Mouse (Mus musculus) MEL (cell line): ENCODE measurements around the gene Fam107b. TPM values are rescaled to one million over a fixed set of nuclear protein-coding genes. Genes with fewer than 3 reads are reported as not detected.

Source experiments
- DNase-seq: peaks from one replicate; pipeline ENCODE4 v3.0.0; 2011; ENCODE audit warnings: low read depth, low spot score
- H3K27ac ChIP-seq: 2 replicates; pipeline ENCODE4 v1.5.1; 2012; ENCODE audit warnings: low read depth, mild to moderate bottlenecking, control low read depth, low read length, moderate library complexity; ENCODE audit not compliant: control insufficient read depth
- H3K27me3 ChIP-seq, 2 experiments: fragments of 150-350 bp in 1 of 2; sonication (generic) in 1 of 2; 2 replicates each; pipeline ENCODE4 v1.6.1; 2012; ENCODE audit warnings: low read length in 2 of 2, mild to moderate bottlenecking in 2 of 2, improper control_type of control experiment in 1 of 2, moderate library complexity in 1 of 2; ENCODE audit not compliant: insufficient read depth in 2 of 2, control insufficient read depth in 1 of 2
- H3K36me3 ChIP-seq, 2 experiments: 2 replicates each; pipeline ENCODE4 v1.6.1; 2012 to 2014; ENCODE audit warnings: low read length in 2 of 2, improper control_type of control experiment in 1 of 2, inconsistent platforms in 1 of 2, mild to moderate bottlenecking in 1 of 2; ENCODE audit not compliant: insufficient read depth in 2 of 2, control insufficient read depth in 1 of 2
- H3K4me1 ChIP-seq, 2 experiments: fragments of 150-350 bp in 1 of 2; sonication (generic) in 1 of 2; 2 replicates each; pipeline ENCODE4 v1.6.1; 2012; ENCODE audit warnings: low read length in 2 of 2, improper control_type of control experiment in 1 of 2, mild to moderate bottlenecking in 1 of 2; ENCODE audit not compliant: insufficient read depth in 2 of 2, control insufficient read depth in 1 of 2
- H3K4me3 ChIP-seq, 2 experiments: fragments of 150-350 bp in 1 of 2; sonication (generic) in 1 of 2; 2 replicates each; pipeline ENCODE4 v1.5.1; 2012; ENCODE audit warnings: low read depth in 2 of 2, low read length in 2 of 2, mild to moderate bottlenecking in 2 of 2, moderate library complexity in 2 of 2, control low read depth in 1 of 2, improper control_type of control experiment in 1 of 2; ENCODE audit not compliant: control insufficient read depth in 1 of 2, insufficient read depth in 1 of 2
- H3K79me2 ChIP-seq: 2 replicates; pipeline ENCODE4 v1.6.1; 2012; ENCODE audit warnings: mild to moderate bottlenecking, low read length, moderate library complexity; ENCODE audit not compliant: control insufficient read depth, poor library complexity, insufficient read depth
- H3K9ac ChIP-seq: 2 replicates; pipeline ENCODE4 v1.6.1; 2012; ENCODE audit warnings: low read depth, mild to moderate bottlenecking, control low read depth, low read length, moderate library complexity; ENCODE audit not compliant: control insufficient read depth, poor library complexity, severe bottlenecking
- H3K9me3 ChIP-seq: fragments of 150-350 bp; sonication (generic); replicated peaks from 2 replicates; pipeline ENCODE4 v1.6.1; 2012; ENCODE audit warnings: mild to moderate bottlenecking, low read length, improper control_type of control experiment, moderate library complexity; ENCODE audit not compliant: insufficient read depth
- BHLHE40 ChIP-seq: IDR thresholded peaks from 2 replicates; pipeline ENCODE4 v1.6.1; 2012; ENCODE audit warnings: low read depth, mild to moderate bottlenecking, inconsistent platforms, low read length, improper control_type of control experiment, borderline replicate concordance
- CHD1 ChIP-seq: IDR thresholded peaks from 2 replicates; pipeline ENCODE4 v1.6.1; 2012; ENCODE audit warnings: low read depth, mild to moderate bottlenecking, inconsistent platforms, low read length, improper control_type of control experiment
- CHD2 ChIP-seq: IDR thresholded peaks from 2 replicates; pipeline ENCODE4 v1.6.1; 2011; ENCODE audit warnings: low read length, improper control_type of control experiment
- CTCF ChIP-seq, 3 experiments: IDR thresholded peaks in 2 of 3; conservative IDR thresholded peaks in 1 of 3; 2 replicates each; pipeline ENCODE4 v1.5.1; 2011 to 2012; ENCODE audit warnings: low read length in 3 of 3, low read depth in 2 of 3, mild to moderate bottlenecking in 2 of 3, improper control_type of control experiment in 1 of 3, inconsistent platforms in 1 of 3, mixed read lengths in 1 of 3, moderate library complexity in 1 of 3; ENCODE audit not compliant: control insufficient read depth in 1 of 3, insufficient read depth in 1 of 3, poor library complexity in 1 of 3, severe bottlenecking in 1 of 3
- E2F4 ChIP-seq: IDR thresholded peaks from 2 replicates; pipeline ENCODE4 v1.6.1; 2011; ENCODE audit warnings: low read depth, low read length, improper control_type of control experiment, borderline replicate concordance
- ELF1 ChIP-seq: IDR thresholded peaks from 2 replicates; pipeline ENCODE4 v1.6.1; 2014; ENCODE audit warnings: low read depth, mild to moderate bottlenecking, inconsistent platforms, low read length, improper control_type of control experiment, moderate library complexity
- EP300 ChIP-seq, 2 experiments: IDR thresholded peaks; 2 replicates each; pipeline ENCODE4 v1.6.1; 2011; ENCODE audit warnings: improper control_type of control experiment in 2 of 2, low read length in 2 of 2, low read depth in 1 of 2, mild to moderate bottlenecking in 1 of 2
- GABPA ChIP-seq: IDR thresholded peaks from 2 replicates; pipeline ENCODE4 v1.6.1; 2012; ENCODE audit warnings: low read depth, mild to moderate bottlenecking, inconsistent platforms, low read length, improper control_type of control experiment, moderate library complexity
- HCFC1 ChIP-seq: IDR thresholded peaks from 2 replicates; pipeline ENCODE4 v1.6.1; 2012; ENCODE audit warnings: low read depth, mild to moderate bottlenecking, inconsistent platforms, low read length, improper control_type of control experiment, moderate library complexity
- JUND ChIP-seq: IDR thresholded peaks from 2 replicates; pipeline ENCODE4 v1.6.1; 2011; ENCODE audit warnings: low read depth, mild to moderate bottlenecking, improper control_type of control experiment, low read length
- MAX ChIP-seq: IDR thresholded peaks from 2 replicates; pipeline ENCODE4 v1.6.1; 2011; ENCODE audit warnings: low read length, improper control_type of control experiment
- MAZ ChIP-seq: IDR thresholded peaks from 2 replicates; pipeline ENCODE4 v1.6.1; 2012; ENCODE audit warnings: low read depth, mild to moderate bottlenecking, inconsistent platforms, low read length, improper control_type of control experiment
- MEF2A ChIP-seq: IDR thresholded peaks from 2 replicates; pipeline ENCODE4 v1.6.1; 2014; ENCODE audit warnings: low read depth, mild to moderate bottlenecking, inconsistent platforms, low read length, improper control_type of control experiment; ENCODE audit not compliant: poor library complexity, insufficient replicate concordance, severe bottlenecking; ENCODE audit errors: extremely low read depth
- MXI1 ChIP-seq: IDR thresholded peaks from 2 replicates; pipeline ENCODE4 v1.6.1; 2011; ENCODE audit warnings: mild to moderate bottlenecking, low read depth, low read length, improper control_type of control experiment
- POLR2A ChIP-seq, 2 experiments: IDR thresholded peaks; 2 replicates each; pipeline ENCODE4 v1.6.1; 2011 to 2012; ENCODE audit warnings: low read length in 2 of 2, mild to moderate bottlenecking in 2 of 2, control low read depth in 1 of 2, improper control_type of control experiment in 1 of 2, low read depth in 1 of 2, moderate library complexity in 1 of 2; ENCODE audit not compliant: control insufficient read depth in 1 of 2, insufficient read depth in 1 of 2, poor library complexity in 1 of 2
- RCOR1 ChIP-seq: IDR thresholded peaks from 2 replicates; pipeline ENCODE4 v1.6.1; 2012; ENCODE audit warnings: low read depth, mild to moderate bottlenecking, inconsistent platforms, low read length, improper control_type of control experiment
- TAL1 ChIP-seq: IDR thresholded peaks from 2 replicates; pipeline ENCODE4 v1.6.1; 2012; ENCODE audit warnings: mild to moderate bottlenecking, inconsistent platforms, low read length, moderate library complexity, mixed read lengths
- TBP ChIP-seq: IDR thresholded peaks from 2 replicates; pipeline ENCODE4 v1.8.0; 2011; ENCODE audit warnings: low read depth, low read length, improper control_type of control experiment
- TCF12 ChIP-seq: IDR thresholded peaks from 2 replicates; pipeline ENCODE4 v1.6.1; 2014; ENCODE audit warnings: low read depth, mild to moderate bottlenecking, inconsistent platforms, low read length, improper control_type of control experiment, moderate library complexity
- UBTF ChIP-seq: IDR thresholded peaks from 2 replicates; pipeline ENCODE4 v1.6.1; 2012; ENCODE audit warnings: low read depth, mild to moderate bottlenecking, inconsistent platforms, low read length, improper control_type of control experiment, moderate library complexity, borderline replicate concordance; ENCODE audit not compliant: insufficient read depth
- USF1 ChIP-seq: IDR thresholded peaks from 2 replicates; pipeline ENCODE4 v1.6.1; 2014; ENCODE audit warnings: low read depth, mild to moderate bottlenecking, inconsistent platforms, low read length, improper control_type of control experiment, moderate library complexity
- ZC3H11A ChIP-seq: IDR thresholded peaks from 2 replicates; pipeline ENCODE4 v1.6.1; 2012; ENCODE audit warnings: low read depth, mild to moderate bottlenecking, inconsistent platforms, low read length, improper control_type of control experiment
- ZMIZ1 ChIP-seq: IDR thresholded peaks from 2 replicates; pipeline ENCODE4 v1.6.1; 2012; ENCODE audit warnings: low read depth, mild to moderate bottlenecking, inconsistent platforms, low read length, improper control_type of control experiment, moderate library complexity
- polyA plus RNA-seq, 2 experiments: library from polyadenylated mRNA; stranded (reverse) in 1 of 2; unstranded in 1 of 2; fragments of >175 nt in 1 of 2; fragments of >200 nt in 1 of 2; gene quantifications; 2 replicates each; pipeline versions ENCODE4 v1.2.1 to v1.2.4; 2012; ENCODE audit warnings: low replicate concordance in 2 of 2, low read depth in 1 of 2; ENCODE audit not compliant: insufficient read length in 2 of 2, insufficient read depth in 1 of 2, missing spikeins in 1 of 2
- total RNA-seq: library from RNA; depleted of rRNA; stranded (reverse); fragments of 300-350 nt; gene quantifications from 2 replicates; pipeline ENCODE4 v1.2.3, GENCODE M21; 2012

Gene Fam107b
- total and polyA plus RNA-seq, 3 experiments = 10.0 to 15.5 TPM; not detected in 1

GRCm38 (mm10) chr2:3752893-3753292 lies 182.6 kb downstream of the Fam107b start:
- Histone ChIP-seq H3K9ac (no peak overlapping the region), H3K27me3 (no peaks in the 10 kb centered on the region), H3K4me3 (no peak overlapping the region), H3K4me1 (peaks cover 4 to 5% of the 10 kb centered on the region in 2 experiments), H3K27ac (no peak overlapping the region), H3K9me3 (no peaks in the 10 kb centered on the region), H3K79me2 (no peaks in the 10 kb centered on the region), H3K36me3 (peaks cover 0 to 3% of the 10 kb centered on the region in 2 experiments; a peak in 2 of 4 replicates)
- no peak for DNase-seq
- TF ChIP-seq E2F4 (no peak), JUND (no peak), MXI1 (no peak), MAX (no peak), EP300 (IDR thresholded peaks at IDR 0.05; ENCODE audit: low read depth in 1 of 2, low read length in 2 of 2) (no peak), TBP (no peak), ELF1 (no peak), TCF12 (no peak), RCOR1 (no peak), USF1 (no peak), CHD1 (no peak), CHD2 (no peak), ZMIZ1 (no peak), TAL1 (no peak), MAZ (no peak), MEF2A (no peak), GABPA (no peak), CTCF (IDR thresholded peaks at IDR 0.05 in 2 of 3, conservative IDR thresholded peaks at IDR 0.05 in 1 of 3; ENCODE audit: control insufficient read depth in 1 of 3, insufficient read depth in 1 of 3, low read depth in 2 of 3, low read length in 3 of 3, poor library complexity in 1 of 3, severe bottlenecking in 1 of 3) (no peak), POLR2A (IDR thresholded peaks at IDR 0.05; ENCODE audit: control insufficient read depth in 1 of 2, insufficient read depth in 1 of 2, low read depth in 1 of 2, low read length in 2 of 2, poor library complexity in 1 of 2) (no peak), UBTF (no peak)

DNA sequence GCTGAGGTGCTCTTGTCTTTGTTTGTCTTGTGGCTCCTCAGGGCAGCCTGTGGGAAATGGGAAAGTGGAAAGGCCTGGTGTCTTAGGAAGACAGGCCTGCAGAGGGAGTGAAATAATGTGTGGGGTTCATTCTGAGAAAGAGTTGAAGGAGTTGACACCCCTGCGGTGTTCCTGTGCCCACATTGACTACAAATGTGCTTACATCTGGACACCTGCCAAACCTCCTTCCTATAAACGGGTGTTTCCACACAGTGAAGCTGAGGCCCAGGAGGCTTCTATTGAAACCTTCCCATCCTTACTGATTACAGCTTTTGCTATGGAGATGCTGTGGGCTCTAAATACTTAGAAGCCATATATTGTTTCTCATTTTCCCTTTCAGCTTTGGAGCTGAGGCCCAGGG lies 183.5 kb downstream of the Fam107b start:
- TF ChIP-seq BHLHE40 (no peak), HCFC1 (no peak), TAL1 (no peak), ZC3H11A (no peak), RCOR1 (0 out of 2 replicates have a peak, but pooled peaks have one; percentile 7)
- TF ChIP-seq, all 39 proteins: peak for 1
- Histone ChIP-seq H3K27ac (no peak overlapping the region), H3K36me3 (peaks cover 0 to 3% of the 10 kb centered on the region in 2 experiments; a peak in 2 of 4 replicates), H3K4me3 (no peak overlapping the region), H3K4me1 (peaks cover 4 to 5% of the 10 kb centered on the region in 2 experiments), H3K9ac (no peak overlapping the region), H3K79me2 (no peaks in the 10 kb centered on the region), H3K9me3 (no peaks in the 10 kb centered on the region), H3K27me3 (no peaks in the 10 kb centered on the region)
- peak; percentile 78 for DNase-seq
